Mouse (Mus musculus): ENCODE results near the gene Fgfr1op2.
A peak's percentile ranks its signal among the peaks of the same experiment; 100 is the strongest.

Fgfr1op2 gene

GRCm38 (mm10) chr6:146641621-146642210 lies 64.7 kb downstream of the Fgfr1op2 start:
- DNase-seq (ENCODE audit: low spot score in 2 of 2) = no peak

- DNase-seq (ENCODE audit: low spot score in 2 of 2) = peak; percentile 98
Measured at GRCm38 (mm10) chr6:146642276-146643183, 65.5 kb downstream of the Fgfr1op2 start, which contains the start of the genes Med21 and Tm7sf3. Med21 (plus strand) TSS chr6:146642547. Tm7sf3 (minus strand) TSS chr6:146642824.

GRCm38 (mm10) chr6:146643184-146643570 lies 66.2 kb downstream of the Fgfr1op2 start:
- DNase-seq (ENCODE audit: low spot score in 2 of 2) = no peak
